Mouse (Mus musculus): ENCODE measurements around the gene Lipn. TPM values are rescaled to one million over a fixed set of nuclear protein-coding genes. Genes with fewer than 3 reads are reported as not detected.

The Lipn gene
- total RNA-seq (2021) = not detected

DNA sequence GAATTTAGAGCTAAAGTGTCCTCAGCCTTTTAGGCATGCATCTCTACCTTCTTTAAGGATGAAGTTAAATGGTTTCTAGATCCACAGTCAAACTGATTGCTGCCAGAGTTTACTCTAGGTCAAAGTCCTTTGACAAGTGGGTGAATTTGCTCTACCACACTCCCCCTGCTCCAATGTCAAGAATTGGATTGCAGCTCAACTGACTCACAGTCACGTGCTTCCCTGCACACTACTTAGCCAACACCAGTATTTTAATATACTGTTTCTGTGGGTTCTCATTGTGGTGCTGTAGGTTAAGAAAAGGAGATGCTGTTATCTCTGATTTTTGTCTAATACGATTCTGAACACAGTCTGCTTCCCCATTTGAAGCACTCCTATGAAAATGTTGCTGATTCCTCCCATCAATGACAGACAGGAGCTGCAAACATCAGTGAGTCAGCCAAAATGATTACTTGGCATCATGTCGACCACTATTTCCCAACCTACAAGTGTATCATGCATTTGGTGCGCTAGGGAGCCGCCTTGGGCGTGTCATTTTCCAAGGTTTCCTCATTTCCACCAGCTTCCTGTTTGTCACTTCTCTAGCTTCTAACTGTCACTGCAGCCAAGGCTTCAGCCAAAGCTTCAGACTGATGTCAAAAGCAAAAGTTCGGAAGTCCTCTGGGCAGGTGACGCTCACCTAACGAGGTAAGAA, at the start of gene Lipn:
Gene Lipn, plus strand, starts transcription at position 580 of the 694 bp plus-strand sequence.
- intact Hi-C loops (cut with DNase I) = no loop called here

DNA sequence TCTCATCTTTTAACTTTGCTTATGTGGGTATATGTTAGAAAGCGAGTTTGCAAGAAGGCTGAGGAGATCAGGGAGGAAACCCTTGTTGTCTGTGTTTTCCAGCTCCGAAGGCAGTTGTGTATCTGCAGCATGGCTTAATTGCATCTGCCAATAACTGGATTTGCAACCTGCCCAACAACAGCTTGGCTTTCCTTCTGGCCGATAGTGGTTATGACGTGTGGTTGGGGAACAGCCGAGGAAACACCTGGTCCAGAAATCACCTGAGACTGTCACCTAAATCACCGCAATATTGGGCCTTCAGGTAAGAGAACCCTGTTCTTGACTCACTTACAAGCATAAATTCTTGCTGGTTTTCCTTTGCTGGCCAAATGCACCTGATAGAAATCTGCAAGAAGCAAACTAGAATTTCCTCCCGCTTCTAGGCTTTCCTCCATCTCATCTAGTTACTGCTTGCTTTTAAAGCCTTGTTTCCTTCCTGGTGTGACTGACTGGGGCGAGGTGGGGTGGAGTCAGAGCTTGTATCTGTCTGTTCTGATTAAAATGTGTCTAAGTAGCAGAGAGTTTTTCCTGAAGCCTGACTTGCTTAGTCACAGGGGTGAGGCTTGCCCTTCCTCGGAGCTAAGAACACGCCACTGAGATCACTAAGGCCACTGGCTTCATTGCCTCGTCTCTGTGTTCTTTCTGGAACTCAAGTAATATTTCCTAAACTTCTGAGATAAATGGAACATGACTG, 45.6 kb upstream of the Lipn start:
- intact Hi-C loops (cut with DNase I) = loop anchor here (5.0 kb wide), 1 partner anchor 639 kb away; no protein-coding TSS in a partner anchor
- no peak for DNase-seq

More for the DNA sequence above, at the start of gene Lipn:
- no peak for DNase-seq

GRCm38 (mm10) chr19:34022759-34023158, 44.4 kb upstream of the Lipn start:
- DNase-seq = no peak
- intact Hi-C loops (cut with DNase I) = loop anchor here (5.0 kb wide), 1 partner anchor 640 kb away; no protein-coding TSS in a partner anchor

DNA sequence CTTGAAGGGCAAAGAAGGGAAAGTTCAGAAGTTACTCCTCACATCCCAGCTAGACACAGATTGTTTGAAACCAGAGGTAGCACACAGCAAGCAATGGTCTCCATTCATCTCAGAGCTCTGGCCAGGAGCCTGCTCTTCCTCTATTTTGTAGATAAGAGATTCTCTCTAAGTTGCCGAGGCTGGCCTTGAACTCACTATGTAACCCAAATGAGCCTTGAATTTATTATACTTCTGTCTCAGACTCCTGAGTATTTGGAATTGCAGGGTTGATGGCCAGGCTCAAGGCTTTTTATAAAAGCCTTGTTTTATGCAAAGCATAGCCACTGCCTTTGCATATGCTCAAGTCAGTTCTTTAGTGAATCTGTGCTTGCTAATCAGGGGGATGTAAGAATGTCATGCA, 27.4 kb upstream of the Lipn start:
- intact Hi-C loops (cut with DNase I) = no loop called here
- DNase-seq = no peak

- no peak for DNase-seq
- intact Hi-C loops (cut with DNase I) = no loop called here
Measured at GRCm38 (mm10) chr19:34043008-34043407, 24.1 kb upstream of the Lipn start.

DNA sequence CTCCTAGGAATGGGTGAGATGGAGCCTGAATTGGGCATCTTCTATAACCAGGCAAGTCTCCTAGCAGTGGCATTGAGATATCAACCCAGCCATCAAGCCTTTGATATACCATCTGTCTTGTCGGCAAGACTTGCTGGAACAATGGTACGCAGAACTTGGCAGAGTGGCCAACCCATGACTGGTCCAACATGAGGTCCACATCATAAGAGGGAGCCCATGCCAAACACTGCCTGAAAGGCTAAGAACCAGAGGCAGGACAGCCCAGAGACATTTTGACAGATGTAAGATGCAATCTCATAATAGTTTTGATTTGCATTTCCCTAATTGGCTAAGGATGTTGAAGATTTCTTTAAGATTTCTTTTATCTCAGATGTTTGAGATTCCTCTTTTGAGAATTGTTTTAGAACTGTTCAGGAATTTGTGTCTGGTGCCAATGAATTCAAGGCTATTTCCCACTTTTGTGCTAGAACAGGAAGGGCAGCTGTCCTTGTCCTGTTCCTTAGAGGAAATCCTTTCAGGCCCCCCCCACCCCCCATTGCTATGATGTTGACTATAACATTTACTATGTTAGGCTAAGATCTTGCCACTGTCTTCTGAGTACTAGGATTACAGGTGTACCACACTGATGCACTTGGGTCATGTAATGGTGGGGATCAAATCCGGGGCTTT, 17.7 kb upstream of the Lipn start:
- intact Hi-C loops (cut with DNase I) = no loop called here
- DNase-seq = no peak

DNA sequence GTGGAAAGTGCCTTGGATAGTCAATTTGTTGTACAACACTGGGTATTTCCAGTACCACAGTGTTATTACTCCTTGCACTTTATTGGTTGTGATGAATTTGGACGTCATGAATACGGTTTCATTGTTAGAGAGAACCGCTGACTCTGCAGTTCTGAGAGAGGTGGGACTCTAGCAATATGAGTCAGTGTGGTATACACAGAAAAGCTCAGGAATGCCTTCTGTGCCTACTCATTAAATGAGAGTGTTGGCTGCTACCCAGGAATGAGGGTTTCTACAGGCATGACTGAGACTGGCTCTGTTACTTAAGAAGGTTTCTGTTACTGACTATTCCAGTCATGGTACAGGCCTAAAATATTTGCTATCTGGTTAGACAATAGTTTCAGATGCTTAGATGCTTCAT, 15.7 kb upstream of the Lipn start:
- intact Hi-C loops (cut with DNase I) = no loop called here
- no peak for DNase-seq

GRCm38 (mm10) chr19:34063547-34063946, 3.6 kb upstream of the Lipn start:
- DNase-seq = no peak
- intact Hi-C loops (cut with DNase I) = no loop called here

- intact Hi-C loops (cut with DNase I) = no loop called here
- DNase-seq = no peak
Measured at GRCm38 (mm10) chr19:34064059-34064458, 3.1 kb upstream of the Lipn start.

DNA sequence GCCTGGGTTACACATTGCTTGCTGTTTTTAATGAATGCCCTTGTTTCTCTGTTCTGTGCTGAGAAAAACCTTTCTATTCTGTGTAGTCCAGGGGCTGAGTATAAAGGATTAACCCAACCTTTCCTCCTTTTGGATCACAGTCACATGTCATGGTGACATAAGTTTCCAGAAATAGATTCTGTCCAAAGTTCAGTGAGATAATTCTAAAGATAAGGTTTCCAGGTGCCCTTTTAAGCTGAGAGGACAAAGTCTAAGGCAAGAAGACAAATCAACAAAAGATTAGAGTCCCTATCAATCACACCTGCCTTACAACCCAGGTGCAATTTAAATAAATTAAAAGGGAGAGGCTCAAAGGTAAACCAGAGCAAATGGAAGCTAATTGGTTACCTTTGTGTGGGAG, 7.1 kb downstream of the Lipn start:
- no peak for DNase-seq
- intact Hi-C loops (cut with DNase I) = no loop called here

DNA sequence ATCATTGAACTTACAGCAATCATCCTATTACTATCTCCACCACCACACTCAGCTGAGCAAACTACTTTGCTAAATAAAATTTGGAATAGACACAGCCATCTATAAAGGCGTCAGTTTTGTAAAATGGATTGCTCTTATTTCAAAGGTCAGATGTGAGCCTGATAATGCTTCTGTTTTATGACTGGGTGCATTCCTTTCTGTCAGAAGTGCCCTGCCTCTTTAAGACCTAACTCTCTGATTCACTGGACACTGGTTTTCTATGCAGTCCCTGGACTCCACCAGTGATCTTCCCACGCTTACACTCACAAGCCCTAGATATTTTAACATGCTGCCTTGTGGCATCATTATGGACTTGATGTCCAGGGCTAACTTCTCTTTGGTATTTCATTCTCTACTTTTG, 11.0 kb downstream of the Lipn start:
- intact Hi-C loops (cut with DNase I) = no loop called here
- DNase-seq = no peak

DNA sequence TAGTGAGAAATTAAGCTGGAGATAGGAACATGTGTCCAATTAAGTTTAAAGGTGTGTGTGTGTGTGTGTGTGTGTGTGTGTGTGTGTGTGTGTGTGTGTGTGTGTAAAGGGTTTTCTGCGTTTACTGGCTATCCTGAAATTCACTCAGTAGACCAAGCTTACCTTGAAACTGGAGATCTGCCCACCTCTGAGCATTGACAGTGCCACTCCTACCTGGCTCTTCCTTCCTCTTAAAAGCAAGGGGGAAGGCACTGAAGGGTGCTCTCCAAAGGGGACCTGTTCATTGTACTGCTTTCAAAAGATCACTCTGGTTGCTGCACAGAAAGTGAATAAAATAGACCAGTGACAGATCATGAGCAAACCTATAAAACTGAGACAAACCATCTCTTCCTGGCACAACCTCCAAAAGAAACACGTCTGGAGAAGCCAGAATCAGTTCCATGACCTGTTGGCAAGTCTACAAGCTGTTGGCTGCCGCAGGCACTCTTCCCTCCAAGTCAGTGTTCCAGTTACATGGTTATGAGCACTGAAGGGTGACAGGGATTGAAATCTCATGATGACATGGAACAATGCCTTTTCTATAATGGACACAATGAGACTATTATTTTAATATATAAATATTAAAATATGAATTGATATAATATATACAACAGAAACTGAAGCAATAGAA, 22.0 kb downstream of the Lipn start:
- DNase-seq = no peak
- intact Hi-C loops (cut with DNase I) = no loop called here

DNA sequence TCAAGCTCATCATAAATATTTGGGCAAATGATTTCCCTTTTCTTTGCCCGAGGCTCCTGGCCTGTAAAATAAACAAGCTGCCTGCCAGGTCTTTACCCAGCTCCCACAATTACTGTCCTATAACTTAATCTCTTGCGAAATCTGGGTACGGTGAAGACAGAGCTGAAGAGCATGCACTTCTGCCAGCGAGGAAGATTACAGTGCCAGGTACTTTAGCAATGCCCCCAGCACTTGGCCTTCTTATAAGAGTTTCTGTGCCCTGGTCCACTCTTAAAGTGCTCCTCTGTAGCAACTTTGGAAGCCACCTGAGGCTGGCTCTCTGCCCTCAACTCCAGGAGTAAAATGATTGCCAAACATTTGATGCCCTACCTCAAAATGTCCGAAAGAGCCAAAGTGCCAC, 28.2 kb downstream of the Lipn start:
- DNase-seq = no peak
- intact Hi-C loops (cut with DNase I) = no loop called here

- DNase-seq = no peak
- intact Hi-C loops (cut with DNase I) = no loop called here
Measured at GRCm38 (mm10) chr19:34096228-34096627, 29.1 kb downstream of the Lipn start.

- intact Hi-C loops (cut with DNase I) = no loop called here
- no peak for DNase-seq
Measured at GRCm38 (mm10) chr19:34100633-34101032, 33.5 kb downstream of the Lipn start, which contains the start of gene Lipm. Gene Lipm, plus strand, starts transcription at chr19:34100933.

GRCm38 (mm10) chr19:34101888-34102287, 34.7 kb downstream of the Lipn start:
- intact Hi-C loops (cut with DNase I) = no loop called here
- no peak for DNase-seq

DNA sequence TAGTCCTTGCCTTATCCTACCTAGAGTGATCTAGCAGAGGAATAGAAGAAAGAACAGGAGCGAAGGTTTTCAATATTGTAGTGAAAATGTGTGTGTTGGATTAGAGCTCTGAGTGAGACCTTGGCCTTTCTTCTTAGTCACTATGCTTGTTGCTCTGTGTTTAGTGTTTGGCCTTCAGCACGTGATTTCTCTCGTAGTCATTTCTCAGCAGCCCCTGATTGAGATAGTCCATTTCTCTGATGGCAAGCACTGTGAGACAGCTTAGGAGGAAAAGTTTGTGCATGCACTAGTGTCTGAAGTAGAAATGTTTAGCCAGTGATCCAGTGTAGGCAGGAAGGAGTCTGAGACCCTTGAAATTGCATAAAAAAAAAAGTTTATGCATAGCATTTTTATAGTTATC, 37.7 kb downstream of the Lipn start:
- intact Hi-C loops (cut with DNase I) = no loop called here

DNA sequence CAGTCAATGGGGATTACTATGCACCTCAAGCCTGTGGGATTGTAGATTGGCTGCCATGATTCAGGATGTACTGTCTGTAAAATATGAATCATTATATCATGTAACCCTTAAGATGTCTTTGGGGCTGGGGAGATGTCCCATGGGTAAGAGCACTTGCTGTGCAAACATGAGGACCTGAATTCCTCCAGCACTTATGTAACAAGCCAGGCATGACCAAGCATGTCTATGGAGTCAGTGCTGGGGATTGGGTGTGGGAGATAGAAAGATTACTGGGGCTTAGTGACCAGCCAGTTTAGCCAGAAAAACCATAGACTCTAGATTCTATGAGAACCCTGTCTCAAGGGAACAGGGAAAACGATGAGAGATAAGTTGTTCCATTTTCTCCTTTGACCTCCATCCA, 51.9 kb downstream of the Lipn start:
- intact Hi-C loops (cut with DNase I) = no loop called here
- DNase-seq = no peak

More for the DNA sequence above, 37.7 kb downstream of the Lipn start:
- DNase-seq = no peak

GRCm38 (mm10) chr19:34119653-34120052, 52.5 kb downstream of the Lipn start:
- intact Hi-C loops (cut with DNase I) = no loop called here
- DNase-seq = no peak

- intact Hi-C loops (cut with DNase I) = no loop called here
- DNase-seq = no peak
Measured at GRCm38 (mm10) chr19:34120107-34120731, 53.1 kb downstream of the Lipn start.

All from heart, postnatal 36 days (tissue).